Mouse (Mus musculus) common myeloid progenitor, adult 5-6 weeks (primary cell): Measurements from ENCODE around the gene Atxn7l2. TPM values are rescaled to one million over a fixed set of nuclear protein-coding genes. Genes with fewer than 3 reads are reported as not detected.

Experiments
- ATAC-seq: replicated peaks from 2 replicates; pipeline ENCODE4 v1.8.0; 2016; ENCODE audit warnings: low read depth, mild to moderate bottlenecking, moderate TSS enrichment, inconsistent platforms; ENCODE audit not compliant: poor library complexity, severe bottlenecking
- total RNA-seq: library from RNA; stranded (forward); fragments of 200-1000, 187-1606 nt; gene quantifications from 2 replicates; pipeline ENCODE4 v1.2.3, GENCODE M21; 2017

The Atxn7l2 gene
- total RNA-seq, 1 experiment from 2014 or later, result 5.9 TPM

DNA sequence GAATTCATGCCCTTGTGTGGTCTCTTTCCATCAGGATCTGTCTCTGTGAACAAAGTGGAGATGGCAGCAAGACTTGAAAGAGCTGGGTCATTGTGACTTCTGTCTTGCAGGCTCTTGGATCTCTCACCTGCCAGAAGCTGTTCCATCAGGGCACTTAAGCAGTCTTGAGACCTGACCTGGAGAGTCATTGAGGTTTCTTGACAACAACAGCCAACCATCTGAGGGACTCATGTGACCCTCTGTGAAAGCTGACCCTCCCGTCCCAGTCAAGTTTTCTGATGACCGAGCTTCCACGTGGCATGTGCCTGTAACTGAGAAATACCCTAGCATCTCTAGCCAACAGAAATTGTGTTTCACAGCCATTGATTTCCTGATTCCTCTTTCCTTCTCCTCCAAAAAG lies 26.0 kb downstream of the Atxn7l2 start:
- no peak for ATAC-seq

GRCm38 (mm10) chr3:108180514-108180913 lies 30.2 kb downstream of the Atxn7l2 start:
- ATAC-seq, result no peak

DNA sequence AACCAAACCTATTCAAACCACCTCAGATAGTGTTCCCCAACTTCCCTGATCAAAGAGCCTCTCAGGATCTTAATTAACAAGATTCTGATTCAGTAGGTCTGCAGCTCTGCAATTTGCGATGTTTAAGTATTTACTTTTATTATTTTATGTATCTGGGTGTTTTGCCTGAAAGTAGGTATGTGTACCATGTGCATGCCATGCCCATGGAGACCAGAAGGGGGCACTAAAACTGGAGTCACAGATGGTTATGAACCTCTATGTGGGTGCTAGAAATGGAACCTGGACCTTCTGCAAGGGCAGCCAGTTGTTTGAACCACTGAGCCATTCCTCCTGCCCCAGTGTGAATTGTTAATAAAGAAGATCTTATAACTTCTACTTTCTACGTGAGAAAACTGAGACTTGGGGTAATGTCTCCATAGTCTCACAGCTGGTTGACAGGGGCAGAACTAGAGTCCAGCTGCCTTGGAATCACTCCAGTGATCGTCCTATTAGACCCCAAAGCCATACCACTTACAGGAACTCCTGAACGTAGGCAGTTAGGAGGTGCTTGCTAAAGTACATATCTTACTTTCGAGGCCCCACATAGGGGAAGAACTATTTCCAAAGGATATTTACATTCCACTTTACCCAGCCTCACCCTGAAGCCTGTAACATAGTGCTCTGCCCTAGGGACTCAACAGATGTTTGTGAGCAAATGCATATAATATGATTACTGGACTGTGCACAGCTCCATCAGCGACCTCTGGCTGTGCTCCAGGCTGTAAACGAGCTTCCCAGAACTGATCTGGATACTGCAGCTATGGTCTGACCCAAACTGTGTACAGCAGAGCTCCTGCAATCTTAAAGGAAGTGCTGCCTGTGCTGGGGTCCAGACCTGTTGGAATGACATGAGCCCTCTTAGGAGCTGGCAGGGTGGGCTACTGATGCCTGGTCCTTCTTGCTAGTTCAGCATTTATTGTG lies 31.7 kb downstream of the Atxn7l2 start:
- ATAC-seq, result no peak

DNA sequence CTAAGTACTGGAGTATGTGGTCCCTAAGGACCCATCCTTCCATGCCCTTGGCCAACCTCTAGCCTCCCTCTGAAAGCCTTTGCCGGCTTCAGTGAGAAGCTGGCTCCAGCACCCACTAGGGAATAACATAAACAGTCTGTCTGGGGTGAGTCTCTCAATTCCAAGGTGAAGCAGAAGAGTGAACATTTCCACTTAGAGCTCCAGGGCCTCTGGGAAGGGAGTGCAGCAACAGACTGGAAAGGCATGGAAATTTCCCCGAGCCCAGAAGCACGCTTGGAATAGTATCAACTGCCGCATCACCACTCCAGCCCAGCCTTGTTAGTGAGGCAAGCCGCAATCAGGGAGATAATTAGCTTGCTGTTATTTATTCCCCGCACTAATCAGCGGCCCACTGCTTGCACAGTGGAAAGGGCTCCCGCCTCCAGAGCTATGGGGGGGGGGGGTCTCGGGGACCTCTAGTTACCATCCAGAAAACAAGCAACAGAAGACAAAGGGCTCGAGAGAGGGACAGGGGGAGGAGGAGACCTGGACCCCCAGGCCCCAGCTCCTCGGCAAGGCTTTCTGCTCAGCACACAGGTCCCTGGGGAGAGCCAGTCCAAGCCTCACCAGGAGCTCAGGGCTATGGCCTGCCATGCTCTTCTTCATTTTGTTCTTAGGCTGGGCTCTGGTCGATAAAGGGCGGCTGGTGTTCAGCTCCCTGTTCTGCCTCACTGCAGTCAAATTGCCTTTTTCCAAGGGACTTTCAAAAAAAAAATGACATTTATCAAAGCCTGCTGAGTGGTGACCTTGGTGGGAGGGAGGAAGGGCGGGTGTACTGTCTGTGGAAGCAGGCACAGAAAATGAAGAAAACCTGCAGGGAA lies 35.8 kb downstream of the Atxn7l2 start:
- ATAC-seq, result no peak

DNA sequence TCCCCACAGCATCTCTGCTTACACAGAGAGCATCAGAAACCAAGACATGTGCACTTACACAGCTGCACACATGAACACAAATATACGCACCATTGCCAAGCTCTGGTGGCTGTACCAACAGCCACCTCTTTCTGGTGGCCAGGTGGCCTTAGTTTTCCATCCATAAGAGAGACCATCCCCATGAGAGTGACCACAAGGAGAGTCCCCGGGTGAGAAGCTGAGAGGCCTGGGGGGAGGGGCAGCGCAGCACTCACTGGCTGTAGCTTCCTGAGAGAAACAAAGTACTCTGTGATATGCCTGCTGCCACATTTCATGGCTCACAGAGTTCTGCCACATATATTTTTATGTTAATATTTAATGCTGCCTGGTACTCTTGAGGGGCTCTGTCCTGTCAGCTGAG lies 41.5 kb downstream of the Atxn7l2 start:
- no peak for ATAC-seq

GRCm38 (mm10) chr3:108167499-108167898 lies 43.2 kb downstream of the Atxn7l2 start:
- no peak for ATAC-seq

DNA sequence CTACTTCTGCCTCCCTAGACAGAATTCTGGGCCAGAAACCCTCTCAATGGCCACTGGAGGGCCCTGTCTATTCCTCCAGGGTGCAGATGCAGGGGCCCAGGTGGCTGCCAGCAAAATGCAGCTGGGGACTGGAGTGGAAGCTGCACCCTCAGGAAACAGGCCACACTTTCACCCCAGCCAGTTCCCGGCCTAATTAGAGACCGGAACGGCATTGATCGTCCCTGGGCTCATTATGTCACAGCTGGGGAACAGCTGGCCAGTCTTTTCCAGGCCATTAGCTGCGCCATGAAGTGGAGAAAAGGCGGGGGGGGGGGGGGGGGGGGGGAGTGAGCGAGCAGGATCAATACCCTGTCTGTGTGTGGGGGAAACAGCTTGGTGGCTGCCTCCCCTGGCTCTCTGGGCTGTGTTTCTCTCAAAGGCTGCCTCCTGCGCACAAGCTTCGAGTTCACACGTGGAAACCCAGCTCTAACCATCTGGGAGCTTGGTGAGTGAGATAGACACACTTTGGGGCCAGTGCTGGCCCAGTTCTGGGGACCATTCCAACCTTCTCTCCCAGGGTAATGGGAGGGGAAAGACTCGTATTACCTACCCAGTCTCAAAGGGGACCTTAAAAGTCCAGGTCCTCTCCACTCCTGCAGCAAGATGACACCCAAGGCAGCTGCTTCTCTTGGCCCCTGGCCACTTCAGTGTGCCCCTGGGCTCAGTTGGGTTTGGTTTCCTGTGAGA lies 44.1 kb downstream of the Atxn7l2 start:
- 0 out of 2 replicates have a peak, but pooled peaks have one; percentile 52 for ATAC-seq

DNA sequence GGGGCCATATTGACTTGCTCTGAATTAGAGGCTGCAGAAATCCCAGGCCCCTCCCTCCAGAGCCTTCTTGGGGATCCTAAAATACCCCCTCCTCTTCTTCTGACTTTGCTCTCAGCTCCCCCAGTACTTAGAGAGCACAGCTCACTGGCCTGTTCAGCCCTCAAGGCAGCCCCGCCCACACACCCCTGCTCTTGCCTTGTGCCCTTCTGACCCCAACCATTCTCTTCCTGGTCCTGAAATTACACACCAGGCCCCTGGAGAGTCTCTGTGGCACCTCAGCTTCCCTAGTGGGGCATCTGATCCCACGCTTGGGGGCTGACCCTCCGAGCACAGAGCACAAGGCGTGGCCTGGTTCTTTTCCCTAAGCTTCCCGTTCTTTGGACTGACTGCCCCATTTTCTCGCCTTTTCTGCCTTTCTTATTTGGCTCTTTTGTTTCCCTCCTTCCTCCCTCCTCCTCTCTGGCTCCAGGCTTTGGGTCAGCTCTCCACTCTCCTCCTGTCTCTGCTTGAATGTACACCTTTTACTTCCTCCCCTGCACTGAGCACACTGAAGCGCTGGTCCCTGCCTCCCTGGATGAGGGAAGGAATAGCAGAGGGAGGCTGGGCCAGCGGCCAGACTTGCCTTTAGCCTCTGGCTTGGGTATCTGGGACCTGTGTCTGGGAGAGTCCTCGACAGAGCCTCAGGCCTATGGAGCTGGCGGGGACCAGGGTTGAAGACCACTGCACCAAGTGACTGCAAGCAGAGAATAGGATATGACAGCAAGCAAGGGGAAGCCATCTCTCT lies 45.0 kb downstream of the Atxn7l2 start:
- ATAC-seq, result no peak

- peak; percentile 97 for ATAC-seq
Measured at GRCm38 (mm10) chr3:108164807-108165206, 45.9 kb downstream of the Atxn7l2 start.

DNA sequence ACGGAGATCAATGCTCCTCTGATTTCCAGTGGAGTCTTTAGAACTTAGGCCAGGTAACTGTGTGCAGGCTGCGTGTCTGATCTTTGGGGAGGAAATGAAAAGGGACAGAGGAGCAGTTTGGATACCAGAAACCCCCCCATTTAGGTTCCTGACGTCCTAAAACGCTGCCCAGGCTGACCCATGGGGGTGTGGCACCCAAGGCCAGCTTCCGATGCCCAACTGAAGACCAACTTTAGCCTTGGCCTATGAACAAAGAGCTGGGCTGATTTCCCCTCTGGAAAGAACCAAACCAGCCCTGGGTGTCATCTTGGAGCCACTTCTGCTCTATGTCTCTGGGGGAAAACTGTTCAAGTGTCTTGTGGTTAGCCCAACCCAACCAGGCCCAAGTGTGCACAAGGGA lies 46.6 kb downstream of the Atxn7l2 start:
- ATAC-seq, result no peak

GRCm38 (mm10) chr3:108158383-108159037 lies 52.2 kb downstream of the Atxn7l2 start:
- no peak for ATAC-seq

- ATAC-seq, result no peak
Measured at GRCm38 (mm10) chr3:108154656-108155055, 56.1 kb downstream of the Atxn7l2 start, which contains the start of gene Gpr61. TSS of gene Gpr61 (minus strand) at chr3:108154882.

- ATAC-seq, result no peak
Measured at GRCm38 (mm10) chr3:108152290-108152689, 58.4 kb downstream of the Atxn7l2 start.

Other genes starting within 250 kb of the Atxn7l2 start
- not detected in 2 replicates for gene Gstm3, start 241.7 kb downstream of the Atxn7l2 start, total RNA-seq
- 2.1 and 5.6 TPM in 2 replicates for gene Gstm2, start 224.5 kb downstream of the Atxn7l2 start, total RNA-seq
- gene Gstm1, start 193.0 kb downstream of the Atxn7l2 start, total RNA-seq, result 36.8 and 36.9 TPM in 2 replicates
- gene Gstm4, start 166.0 kb downstream of the Atxn7l2 start, total RNA-seq, result 8.1 and 9.0 TPM in 2 replicates
- gene Ampd2, start 124.3 kb downstream of the Atxn7l2 start, total RNA-seq, result 35.3 and 36.7 TPM in 2 replicates
- gene Gnat2, start 118.1 kb downstream of the Atxn7l2 start, total RNA-seq, result 5.2 TPM in 1 of 2 replicates, not detected in the other
- 120 and 122 TPM in 2 replicates for gene Gnai3, start 64.8 kb downstream of the Atxn7l2 start, total RNA-seq
- gene Gpr61, start 56.1 kb downstream of the Atxn7l2 start, total RNA-seq, result not detected in 2 replicates
- 3.1 and 4.5 TPM in 2 replicates for gene Amigo1, start 24.6 kb downstream of the Atxn7l2 start, total RNA-seq
- gene Cyb561d1, start 9.7 kb downstream of the Atxn7l2 start, total RNA-seq, result 3.8 and 4.1 TPM in 2 replicates
- not detected in 2 replicates for gene Sypl2, start 15.7 kb upstream of the Atxn7l2 start, total RNA-seq
- 240 and 241 TPM in 2 replicates for gene Psma5, start 46.0 kb upstream of the Atxn7l2 start, total RNA-seq
- gene Sort1, start 73.1 kb upstream of the Atxn7l2 start, total RNA-seq, result 13.9 and 22.5 TPM in 2 replicates
- not detected in 2 replicates for gene Mybphl, start 154.0 kb upstream of the Atxn7l2 start, total RNA-seq
- 29.3 and 31.6 TPM in 2 replicates for gene Psrc1, start 172.9 kb upstream of the Atxn7l2 start, total RNA-seq
- 0.24 and 2.7 TPM in 2 replicates for gene Celsr2, start 204.6 kb upstream of the Atxn7l2 start, total RNA-seq
- gene Sars, start 234.3 kb upstream of the Atxn7l2 start, total RNA-seq, result 291 and 329 TPM in 2 replicates